Mouse (Mus musculus) v-Abl transformed pro-B cells (cell line): ENCODE data around the gene Eif2a.

Experiments
- in situ Hi-C, 2 experiments: fragments of 400-800 bp; cut with MboI; formaldehyde crosslinking; loops; one replicate each; pipeline ENCODE4 v1.15.1; 2025; ENCODE audit not compliant: unreplicated experiment in 2 of 2

Gene Eif2a

DNA sequence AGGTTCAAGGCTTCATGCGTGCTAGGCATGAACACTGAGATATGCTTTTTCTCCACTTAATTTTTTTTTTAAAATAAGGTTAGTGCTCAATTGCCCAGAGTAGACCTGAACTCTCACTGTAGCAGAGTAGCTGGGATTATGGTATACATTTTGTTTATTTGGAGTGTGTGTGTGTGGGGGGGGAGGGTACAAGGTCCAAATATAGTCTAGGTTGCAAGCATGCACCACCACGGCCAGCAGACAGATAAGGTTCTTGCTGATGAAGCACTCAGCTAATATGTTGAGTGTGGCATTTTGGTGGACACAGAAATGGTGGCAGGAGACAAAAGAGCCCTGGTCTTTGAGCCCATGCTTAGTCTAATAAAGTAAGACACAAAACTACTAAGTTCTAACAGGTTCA is 6.7 kb upstream of the Eif2a start:
- in situ Hi-C loops = loop anchor here (5.0 to 10.0 kb wide), 3 partner anchors 58 to 1966 kb away; partner anchors contain the start of gene Selenot (in 1 of the 2)

DNA sequence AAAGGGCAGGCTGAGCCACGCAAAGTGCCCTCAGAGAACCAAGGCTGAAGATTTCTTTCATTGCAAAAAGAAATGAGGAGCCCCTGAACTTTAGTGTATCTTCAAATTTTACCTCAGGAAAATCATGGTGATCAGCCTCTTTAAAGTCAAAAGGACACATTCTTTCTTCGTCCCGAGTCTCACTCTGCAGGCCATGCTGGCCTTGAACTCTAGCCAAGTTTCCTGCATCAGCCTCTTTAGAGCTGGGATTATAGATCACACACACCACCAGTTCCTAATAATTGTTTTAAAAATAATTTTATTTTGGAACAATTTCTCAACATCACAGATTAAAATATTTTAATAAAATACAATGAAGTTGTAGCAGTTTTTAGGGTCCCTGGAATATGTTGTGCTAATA is 6.1 kb upstream of the Eif2a start:
- in situ Hi-C loops = loop anchor here (5.0 to 10.0 kb wide), 3 partner anchors 58 to 1965 kb away; partner anchors contain the start of gene Selenot (in 1 of the 2)

DNA sequence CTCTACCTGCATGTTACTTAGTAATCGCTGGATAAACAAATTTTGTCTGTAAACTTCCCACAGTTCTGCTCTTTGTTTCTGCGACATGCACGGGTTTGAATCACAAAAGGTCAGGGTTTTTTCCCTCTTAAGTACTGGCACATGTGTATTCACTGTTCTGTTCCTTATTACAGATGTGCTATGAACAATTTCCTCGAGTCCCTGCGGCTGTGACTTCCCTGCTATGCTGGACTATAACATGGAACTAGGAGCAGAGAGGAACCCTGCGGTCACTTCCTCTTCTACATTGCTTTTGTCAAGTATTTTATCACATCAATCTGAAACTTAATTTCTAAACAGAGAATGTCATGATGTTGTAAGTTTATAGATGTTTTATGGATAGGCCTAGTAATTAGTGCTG is 5.3 kb upstream of the Eif2a start:
- in situ Hi-C loops = no loop called here

DNA sequence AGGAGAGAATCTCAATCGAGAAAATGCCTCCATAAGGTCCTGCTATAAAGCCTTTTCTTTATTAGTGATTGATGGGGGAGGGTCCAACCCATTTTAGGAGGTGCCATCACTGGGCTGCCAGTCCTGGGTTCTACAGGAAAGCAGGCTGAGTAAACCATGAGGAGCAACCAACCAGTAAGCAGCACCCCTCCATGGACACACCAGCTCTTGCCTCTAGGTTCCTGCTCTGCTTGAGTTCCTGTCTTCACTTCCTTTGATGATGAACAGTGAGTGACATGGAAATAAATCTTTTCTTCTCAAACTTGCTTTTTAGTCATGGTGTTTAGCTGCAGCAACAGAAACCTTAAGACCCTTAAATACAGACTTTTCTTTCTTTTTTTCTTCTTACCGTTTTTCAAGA is 4.3 kb upstream of the Eif2a start:
- in situ Hi-C loops = no loop called here

DNA sequence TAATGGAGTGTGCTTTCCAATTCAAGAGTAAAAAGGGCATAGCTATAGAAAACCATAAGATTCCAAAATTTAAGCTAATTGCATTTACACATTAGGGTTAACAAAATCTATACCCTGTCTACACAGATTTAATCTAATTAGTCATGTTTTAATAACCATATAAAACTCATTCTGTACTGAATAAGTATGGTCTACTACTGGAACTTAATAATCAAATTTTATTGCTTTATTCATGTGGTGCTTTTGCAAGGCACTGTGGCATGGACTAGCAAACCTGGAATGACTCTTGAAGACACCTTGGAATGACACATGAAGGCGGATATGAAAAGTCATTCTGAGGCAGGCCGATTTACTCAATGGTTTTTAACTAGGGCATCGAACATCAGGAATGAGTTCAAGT is 2.2 kb upstream of the Eif2a start:
- in situ Hi-C loops = no loop called here

DNA sequence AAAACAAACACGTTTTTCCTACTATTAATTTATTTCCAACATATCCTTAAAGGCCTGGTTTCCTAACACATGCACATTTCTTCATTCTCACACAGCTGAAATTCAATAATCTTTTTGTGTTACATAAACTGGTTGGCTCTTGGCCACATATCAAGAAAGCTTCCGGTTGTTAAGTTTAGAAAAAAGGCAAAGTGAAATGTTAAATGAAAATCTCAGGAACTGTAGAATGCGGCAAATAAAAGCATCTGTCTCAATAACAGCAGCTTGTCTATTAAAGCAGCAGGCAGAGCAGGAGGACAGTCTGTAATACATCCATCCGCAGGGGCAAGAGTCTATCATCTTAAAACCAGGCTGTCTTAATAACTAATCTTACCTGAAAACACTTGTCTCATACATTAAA is 1.4 kb upstream of the Eif2a start:
- in situ Hi-C loops = no loop called here

DNA sequence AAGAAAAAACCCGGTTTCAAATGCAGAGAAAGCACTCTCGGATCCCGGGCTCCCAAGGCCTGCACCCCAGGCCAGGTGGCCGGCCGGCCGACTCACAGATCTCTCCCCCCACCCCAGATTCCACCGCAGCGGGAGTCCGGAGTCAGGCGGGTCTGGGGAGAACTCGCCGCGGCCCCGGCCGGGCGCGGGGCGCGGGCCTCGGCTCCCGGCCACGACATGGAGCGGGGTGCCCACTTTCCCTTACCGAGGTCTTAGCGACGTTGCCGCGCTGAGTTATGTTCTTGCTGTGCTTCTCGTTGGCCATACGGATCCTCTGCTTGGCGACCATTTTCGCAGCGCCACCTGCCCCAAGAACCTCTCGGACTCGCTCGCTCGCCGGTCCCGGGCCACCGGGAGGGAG is 455 bp upstream of the Eif2a start:
- in situ Hi-C loops = loop anchor here in 1 of 2 experiments (25.0 kb wide), 1 partner anchor 712 kb away; no protein-coding TSS in a partner anchor

DNA sequence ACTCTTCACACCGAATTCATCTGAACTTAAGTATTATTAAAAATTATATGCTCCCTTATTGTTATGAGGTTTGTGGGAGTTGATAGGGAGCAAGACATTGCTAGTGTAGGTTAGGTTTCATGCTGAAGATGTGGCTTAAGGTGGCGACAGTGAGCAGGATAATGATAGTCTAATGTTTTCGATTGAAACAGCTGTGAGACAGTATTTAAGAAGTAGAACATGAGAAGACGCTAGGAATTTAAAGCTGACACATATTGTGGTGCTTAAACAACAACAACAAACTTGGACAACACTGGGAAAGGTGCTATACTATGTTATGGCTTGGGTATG is 752 bp downstream of the Eif2a start:
- in situ Hi-C loops = loop anchor here in 1 of 2 experiments (25.0 kb wide), 1 partner anchor 711 kb away; no protein-coding TSS in a partner anchor

DNA sequence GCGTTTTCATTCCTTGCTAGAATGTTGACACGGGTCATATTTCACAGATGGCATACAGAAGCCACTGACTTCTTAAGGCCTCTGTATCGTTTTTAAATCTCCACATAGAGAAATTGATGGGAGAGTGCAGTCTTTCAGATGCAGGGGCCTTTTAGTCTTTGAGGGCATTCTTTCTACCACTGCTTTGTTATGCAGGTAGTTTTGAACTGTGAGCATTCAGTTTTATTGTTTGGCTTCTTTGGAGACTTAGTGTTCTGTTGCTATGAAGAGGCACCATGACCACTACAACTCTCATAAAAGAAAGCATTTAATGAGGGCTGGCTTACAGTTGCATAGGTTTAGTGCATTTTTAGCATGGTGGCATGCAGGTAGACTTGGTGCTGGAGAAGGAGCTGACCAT is 11.0 kb downstream of the Eif2a start:
- in situ Hi-C loops = loop anchor here in 1 of 2 experiments (25.0 kb wide), 1 partner anchor 701 kb away; no protein-coding TSS in a partner anchor

DNA sequence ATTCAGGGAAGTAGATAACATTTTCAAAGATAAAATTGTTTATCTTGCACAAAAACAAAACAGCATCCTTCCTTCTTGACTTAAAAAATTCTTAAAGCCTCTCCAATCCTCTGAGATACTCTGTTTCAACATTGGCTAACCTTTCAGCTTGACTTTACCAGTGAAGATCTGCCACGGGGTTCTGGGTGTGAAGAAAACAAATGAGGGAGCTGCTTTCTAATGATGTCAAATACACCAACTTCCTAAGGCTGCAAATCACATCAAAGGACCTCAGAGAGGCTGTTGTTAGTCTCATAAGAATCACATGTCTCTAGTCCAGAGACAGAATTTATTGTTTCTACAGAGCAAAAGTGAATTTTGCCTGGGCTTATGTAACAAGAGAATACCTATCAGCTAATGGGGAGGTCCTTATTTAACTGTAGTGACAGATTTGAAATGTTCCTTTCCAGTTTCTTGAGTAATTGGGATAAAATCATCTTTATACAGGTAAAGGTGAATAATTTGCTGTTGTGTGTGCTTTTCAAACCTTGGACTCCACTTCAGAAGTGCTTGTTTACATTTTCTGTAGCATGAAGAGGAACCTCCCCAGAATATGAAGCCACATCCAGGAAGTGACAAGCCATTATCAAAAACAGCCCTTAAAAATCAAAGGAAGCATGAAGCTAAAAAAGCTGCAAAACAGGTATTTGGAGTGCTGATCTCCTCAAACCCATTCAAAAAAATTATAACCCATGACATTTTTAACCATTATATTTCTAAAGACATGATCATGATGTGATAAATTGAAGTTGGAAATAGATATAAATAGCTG is 26.6 kb downstream of the Eif2a start:
- in situ Hi-C loops = no loop called here

DNA sequence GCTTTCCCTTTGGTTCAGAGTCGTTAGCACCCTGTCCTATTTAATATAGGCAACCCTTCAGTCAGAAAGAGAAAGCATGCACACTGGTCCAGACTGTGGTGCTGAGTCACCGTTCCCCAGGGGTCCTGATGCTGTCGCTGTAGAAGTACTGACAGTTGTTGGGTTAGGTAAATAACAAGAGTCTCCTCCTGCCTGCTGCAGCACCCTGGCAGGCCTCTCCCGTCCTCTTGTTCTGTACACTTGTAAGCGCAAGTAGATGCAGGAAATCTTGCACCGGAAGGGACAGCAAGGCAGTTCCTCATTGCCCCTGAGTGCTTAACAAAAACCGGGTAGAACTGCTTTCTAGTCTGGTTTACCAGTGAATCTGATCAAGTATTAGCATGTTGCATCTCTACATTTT is 31.0 kb downstream of the Eif2a start:
- in situ Hi-C loops = no loop called here

DNA sequence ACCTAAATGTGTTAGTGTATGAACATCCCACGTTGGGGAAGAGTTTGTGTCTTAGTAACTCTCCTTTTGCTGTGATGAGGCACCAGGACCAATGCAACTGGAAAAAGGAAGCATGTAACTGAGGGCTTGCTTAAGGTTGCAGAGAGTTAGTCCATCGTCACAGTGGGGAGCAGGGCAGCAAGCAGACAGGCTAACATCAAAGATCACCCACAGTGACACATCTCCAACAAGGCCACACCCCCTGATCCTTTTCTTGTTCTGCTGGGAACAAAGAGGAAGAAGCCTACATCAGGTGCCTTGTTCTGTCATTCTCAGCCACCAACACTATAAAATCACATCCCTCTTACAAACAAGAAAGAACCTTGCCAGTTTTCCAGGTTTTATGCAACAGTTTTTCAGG is 34.3 kb downstream of the Eif2a start:
- in situ Hi-C loops = no loop called here

DNA sequence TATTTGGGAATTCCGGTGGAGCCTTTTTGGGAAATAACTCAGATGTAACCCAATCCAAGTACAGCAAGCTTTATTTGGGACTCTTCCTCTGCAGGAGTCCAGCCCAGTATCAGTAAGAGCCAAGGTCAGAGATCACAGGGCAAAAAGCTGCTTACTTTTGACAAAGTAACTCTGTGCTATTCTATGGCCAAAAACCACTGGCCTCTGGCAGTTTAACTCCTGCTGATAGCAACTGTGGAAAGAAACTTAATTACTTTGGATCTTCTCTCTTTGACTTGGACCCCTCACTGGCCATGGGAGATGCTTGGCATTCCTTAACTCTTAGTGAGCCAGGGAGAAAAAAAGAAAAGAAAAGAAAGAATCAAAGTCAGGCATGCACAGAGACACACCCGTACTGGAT is 35.8 kb downstream of the Eif2a start:
- in situ Hi-C loops = no loop called here

DNA sequence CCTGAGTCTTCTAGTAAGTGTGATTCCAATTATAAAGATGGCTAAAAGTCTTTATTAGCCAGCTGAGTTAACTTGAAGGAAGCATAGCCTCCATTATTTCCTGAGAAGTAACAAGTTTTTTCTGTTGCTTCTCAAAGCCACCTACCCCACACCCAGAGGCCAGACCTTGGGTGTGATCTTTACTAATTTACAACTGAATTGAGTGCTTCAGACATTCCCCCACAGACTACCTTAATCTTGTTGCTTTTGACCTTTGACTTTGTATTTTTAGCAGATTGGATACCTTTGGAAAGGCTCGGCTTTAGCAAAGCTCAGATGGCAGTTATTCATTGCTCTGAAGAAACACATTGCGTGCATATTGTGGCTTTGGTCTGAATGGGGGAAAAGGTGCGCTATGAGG is 45.2 kb downstream of the Eif2a start:
- in situ Hi-C loops = loop anchor here (5.0 to 10.0 kb wide), 2 partner anchors 39 to 156 kb away; partner anchors contain the start of gene Tsc22d2 (in 1 of the 2)

DNA sequence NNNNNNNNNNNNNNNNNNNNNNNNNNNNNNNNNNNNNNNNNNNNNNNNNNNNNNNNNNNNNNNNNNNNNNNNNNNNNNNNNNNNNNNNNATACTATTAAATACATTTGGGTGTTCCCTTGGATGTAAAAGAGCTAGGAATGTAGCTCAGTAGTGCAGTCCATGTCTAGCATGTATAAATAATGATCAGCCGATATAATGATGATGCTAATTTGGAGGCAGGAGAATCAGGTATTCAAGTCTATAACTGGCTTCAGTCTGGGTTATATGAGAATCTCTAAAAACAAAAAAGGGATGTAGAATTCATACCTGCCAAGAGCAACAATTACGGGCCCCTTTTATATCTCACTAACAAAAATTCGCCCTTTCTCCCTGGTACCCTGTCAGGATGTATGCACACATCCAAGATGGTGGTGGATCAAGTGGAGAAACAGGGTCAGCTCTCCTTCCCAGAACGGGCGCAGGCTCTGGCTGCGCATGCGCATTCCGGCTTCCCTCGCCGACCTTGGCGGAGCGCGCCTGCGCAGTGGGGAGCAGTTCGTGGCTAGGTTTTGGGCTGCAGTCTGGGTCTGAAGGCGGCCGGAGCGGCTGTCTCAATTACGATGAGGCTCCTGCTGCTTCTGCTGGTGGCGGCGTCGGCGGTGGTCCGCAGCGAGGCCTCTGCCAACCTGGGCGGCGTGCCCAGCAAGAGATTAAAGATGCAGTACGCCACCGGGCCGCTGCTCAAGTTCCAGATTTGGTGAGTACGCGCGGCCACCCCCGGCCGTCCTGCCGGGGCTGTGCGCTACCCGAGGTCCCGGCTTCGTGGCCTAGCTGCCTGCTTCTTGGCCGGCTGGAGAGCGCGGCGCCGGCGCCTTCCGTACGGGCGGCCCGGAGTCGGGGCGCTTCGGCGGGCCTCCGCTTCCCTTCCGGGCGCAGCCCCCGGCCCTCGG is 50.8 kb downstream of the Eif2a start, which contains the start of gene Selenot:
Gene Selenot (plus strand): TSS at position 500 of the 930 bp plus-strand sequence.
- in situ Hi-C loops = loop anchor here in 1 of 2 experiments (5.0 to 10.0 kb wide), 2 partner anchors 59 to 162 kb away; partner anchors contain the start of gene Tsc22d2

DNA sequence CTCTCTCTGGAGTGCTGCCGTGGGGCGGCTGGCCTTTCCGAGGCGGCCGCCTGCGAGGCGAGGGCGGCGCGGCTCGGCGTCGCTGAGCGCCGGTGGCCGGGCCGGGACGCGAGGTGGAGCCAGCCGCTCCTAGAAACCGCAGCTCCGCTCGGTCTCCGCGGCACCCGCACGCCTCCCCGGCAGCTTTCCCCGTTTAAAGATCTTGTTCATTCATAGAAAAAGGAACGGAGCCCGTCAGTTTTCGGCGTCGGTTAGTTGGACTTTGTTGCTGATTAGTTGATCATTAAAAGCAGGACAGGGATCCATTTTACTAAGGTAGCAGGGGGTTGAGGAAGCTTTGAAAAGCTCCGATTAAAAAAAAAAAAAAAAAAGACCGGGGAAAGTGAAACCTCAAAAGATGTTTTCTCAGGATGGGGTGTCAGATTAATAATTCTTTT is 51.5 kb downstream of the Eif2a start:
- in situ Hi-C loops = loop anchor here in 1 of 2 experiments (5.0 to 10.0 kb wide), 2 partner anchors 60 to 162 kb away; partner anchors contain the start of gene Tsc22d2

DNA sequence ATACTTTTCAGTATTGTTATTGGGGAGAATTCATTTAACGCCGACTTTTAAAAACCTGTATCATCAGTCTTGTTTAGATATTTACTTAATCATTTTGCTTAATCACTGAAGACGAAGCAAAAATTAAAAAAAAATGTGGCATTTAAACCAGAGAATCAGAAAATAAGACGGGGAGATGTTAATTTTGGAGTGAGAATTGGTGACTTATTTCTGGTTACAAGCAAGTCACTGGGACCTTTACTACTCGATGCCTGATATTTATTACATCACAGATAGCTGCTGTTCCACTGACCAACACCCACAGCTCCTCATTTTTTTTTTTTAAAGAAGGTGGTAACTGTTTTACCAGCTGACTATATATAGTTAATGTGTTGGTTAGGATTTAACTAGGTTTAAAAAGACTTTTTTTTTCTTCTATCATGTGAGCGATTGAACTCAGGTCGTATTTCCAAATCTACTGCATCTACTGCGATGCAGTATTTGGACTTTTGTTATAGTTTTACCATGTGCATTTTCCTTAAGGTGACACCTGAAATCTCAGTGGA is 52.0 kb downstream of the Eif2a start:
- in situ Hi-C loops = loop anchor here in 1 of 2 experiments (5.0 to 10.0 kb wide), 2 partner anchors 60 to 163 kb away; partner anchors contain the start of gene Tsc22d2

DNA sequence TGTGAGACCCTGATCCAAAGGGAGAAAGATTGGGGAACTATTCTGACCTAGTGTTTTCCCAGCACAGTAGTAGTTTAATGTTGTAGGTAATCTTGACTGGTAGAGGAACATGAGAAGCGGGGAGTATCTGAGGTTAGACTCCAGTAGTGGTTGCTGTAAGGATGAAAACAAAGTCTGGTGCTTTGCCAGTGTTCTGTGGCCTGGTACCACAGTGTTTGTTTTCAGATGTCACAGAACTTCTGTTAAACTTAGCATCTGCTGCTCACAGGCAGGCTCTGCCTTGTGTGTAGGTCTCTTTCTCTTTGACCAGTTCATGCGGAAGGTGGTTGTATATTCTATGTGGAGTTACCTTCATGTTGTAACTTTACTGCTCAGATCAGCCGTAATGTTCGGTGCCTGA is 55.9 kb downstream of the Eif2a start:
- in situ Hi-C loops = no loop called here

DNA sequence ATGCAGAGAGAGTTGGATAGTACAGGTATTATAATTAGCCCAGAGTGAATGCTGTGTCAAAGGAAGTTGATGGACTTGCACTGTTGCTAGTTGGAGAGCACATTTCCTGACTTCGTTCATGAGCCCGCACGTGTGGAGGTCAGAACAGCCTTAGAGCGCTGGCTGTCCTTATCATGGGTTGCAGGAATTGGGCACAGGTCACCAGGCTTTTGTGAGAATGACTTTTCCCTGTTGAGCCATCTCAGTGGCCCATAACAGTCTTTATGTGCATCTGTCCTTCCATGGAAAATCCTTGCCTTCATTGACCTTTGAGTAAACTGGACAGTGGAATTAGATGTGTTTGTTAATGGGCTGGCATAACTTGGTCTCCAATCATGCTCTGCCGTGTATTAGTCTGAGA is 56.7 kb downstream of the Eif2a start:
- in situ Hi-C loops = no loop called here

DNA sequence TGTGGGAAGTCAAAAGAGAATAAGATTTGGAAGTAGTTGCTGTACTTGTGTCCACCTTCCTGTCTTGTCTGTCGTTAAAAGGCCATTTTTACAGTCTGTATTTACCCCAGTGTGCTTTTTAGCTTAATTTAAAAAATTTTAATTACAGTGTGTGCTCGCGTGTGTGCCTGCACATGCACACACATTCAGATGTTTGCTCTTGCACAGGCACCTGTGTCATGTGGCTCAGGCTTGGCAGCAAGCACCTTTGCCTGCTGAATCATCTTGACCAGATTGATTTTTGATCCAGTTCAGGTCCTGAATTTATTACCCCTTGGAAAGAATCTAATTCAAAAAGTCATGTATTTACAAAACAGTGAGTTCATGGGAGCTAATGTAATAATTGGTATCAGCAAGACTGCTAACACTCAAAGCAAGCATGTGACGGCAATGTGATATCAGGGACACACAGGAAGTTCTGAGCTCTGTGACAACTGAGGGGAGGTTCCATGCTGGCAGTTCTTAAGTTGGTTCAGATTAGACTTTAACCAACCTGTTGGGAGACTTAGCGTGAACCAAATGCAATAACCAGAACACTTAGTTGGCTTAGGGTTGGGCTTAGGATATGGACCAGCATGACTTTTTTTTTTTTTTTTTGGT is 57.3 kb downstream of the Eif2a start:
- in situ Hi-C loops = no loop called here
